Mouse (Mus musculus) neural tube, embryonic 14.5 days (tissue): ENCODE measurements around the gene Psmd12. TPM values are rescaled to one million over a fixed set of nuclear protein-coding genes. Genes with fewer than 3 reads are reported as not detected.

Source experiments
- ATAC-seq: fragments of 200-750 bp; cut with Nextera tagmentation; 2 replicates; pipeline ENCODE4 v1.8.0; 2017; ENCODE audit warnings: low read depth, mild to moderate bottlenecking, moderate TSS enrichment, moderate library complexity
- H3K27ac ChIP-seq: fragments of 300-500 bp; sonication (generic); 2 replicates; pipeline ENCODE4 v1.5.1; 2014; ENCODE audit warnings: low read depth, mild to moderate bottlenecking, control low read depth, low read length, moderate library complexity, mixed read lengths
- H3K27me3 ChIP-seq: fragments of 300-500 bp; sonication (generic); 2 replicates; pipeline ENCODE4 v1.6.1; 2014; ENCODE audit warnings: low read length; ENCODE audit not compliant: control insufficient read depth, insufficient read depth
- H3K36me3 ChIP-seq: fragments of 300-500 bp; sonication (generic); 2 replicates; pipeline ENCODE4 v1.6.1; 2014; ENCODE audit warnings: low read length, mixed read lengths; ENCODE audit not compliant: control insufficient read depth, insufficient read depth
- H3K4me1 ChIP-seq: fragments of 300-500 bp; sonication (generic); 2 replicates; pipeline ENCODE4 v1.6.1; 2014; ENCODE audit warnings: low read length; ENCODE audit not compliant: control insufficient read depth, insufficient read depth
- H3K4me2 ChIP-seq: fragments of 300-500 bp; sonication (generic); 2 replicates; pipeline ENCODE4 v1.6.1; 2014; ENCODE audit warnings: mild to moderate bottlenecking, low read depth, low read length, control low read depth
- H3K4me3 ChIP-seq: fragments of 300-500 bp; sonication (generic); 2 replicates; pipeline ENCODE4 v1.5.1; 2014; ENCODE audit warnings: low read depth, low read length, control low read depth, mixed read lengths
- H3K9ac ChIP-seq: fragments of 300-500 bp; sonication (generic); replicated peaks from 2 replicates; pipeline ENCODE4 v1.6.1; 2014; ENCODE audit warnings: low read depth, mild to moderate bottlenecking, control low read depth, low read length, mixed read lengths
- H3K9me3 ChIP-seq: fragments of 300-500 bp; sonication (generic); 2 replicates; pipeline ENCODE4 v1.6.1; 2016; ENCODE audit warnings: low read length; ENCODE audit not compliant: control insufficient read depth
- WGBS: fragments of 180-500 bp; shearing (Covaris S2); extraction: QIAGEN DNeasy Blood & Tissue Kit; methylation state at CpG from one replicate; pipeline ENCODE4 v1.1.7; 2014; 5-methylcytosine and 5-hydroxymethylcytosine counted together
- polyA plus RNA-seq: library from polyadenylated mRNA; unstranded; fragments of >200 nt; fragmentation: Nextera tagmentation; extraction: Ambion mirVana; gene quantifications from 2 replicates; pipeline ENCODE4 v1.2.1, GENCODE M21; 2014

Psmd12 gene
- polyA plus RNA-seq, 1 experiment from 2014 or later: 159 TPM

GRCm38 (mm10) chr11:107540339-107540738, 61.1 kb downstream of the Psmd12 start:
- H3K27ac ChIP-seq: no peak overlapping the region
- H3K9me3 ChIP-seq: no peaks in the 10 kb centered on the region
- no peaks in the 10 kb centered on the region for H3K27me3 ChIP-seq
- H3K36me3 ChIP-seq: no peaks in the 10 kb centered on the region
- ATAC-seq: no peak
- no peak overlapping the region for H3K4me3 ChIP-seq
- no peak overlapping the region for H3K9ac ChIP-seq
- no peak overlapping the region for H3K4me2 ChIP-seq
- no peaks in the 10 kb centered on the region for H3K4me1 ChIP-seq
- 65% methylated on average over 1 of the region's 1 CpGs for WGBS

- Histone ChIP-seq H3K36me3 (no peaks in the 10 kb centered on the region), H3K4me1 (peaks cover 12% of the 10 kb centered on the region; the same call in 1 of the 2 replicates), H3K27ac (no peak overlapping the region), H3K27me3 (no peaks in the 10 kb centered on the region), H3K4me2 (peak overlapping the region; percentile 100), H3K4me3 (peak overlapping the region; percentile 96), H3K9ac (no peak overlapping the region; the same call in 1 of the 2 replicates), H3K9me3 (no peaks in the 10 kb centered on the region)
- no peak for ATAC-seq
- 30% methylated on average over 13 of the region's 13 CpGs for WGBS
These were observed 66.6 kb downstream of the Psmd12 start for GRCm38 (mm10) chr11:107545747-107546476.

GRCm38 (mm10) chr11:107546667-107547301, 67.5 kb downstream of the Psmd12 start:
- Histone ChIP-seq H3K4me3 (peak overlapping the region; percentile 96), H3K9ac (peak overlapping the region; percentile 95), H3K4me2 (peak overlapping the region; percentile 100), H3K4me1 (peaks cover 12% of the 10 kb centered on the region; the same call in 1 of the 2 replicates), H3K27me3 (no peaks in the 10 kb centered on the region), H3K9me3 (no peaks in the 10 kb centered on the region), H3K27ac (no peak overlapping the region; the same call in 1 of the 2 replicates), H3K36me3 (no peaks in the 10 kb centered on the region)
- under 1% methylated on average over 34 of the region's 37 CpGs for WGBS
- peak; percentile 53 for ATAC-seq

- Histone ChIP-seq H3K27ac (peak within 1 kb of the TSS; percentile 67), H3K4me2 (peak within 1 kb of the TSS; percentile 100), H3K4me3 (peak within 1 kb of the TSS; percentile 96), H3K9ac (peak within 1 kb of the TSS; percentile 95), H3K9me3 (no peaks in the 10 kb centered on the region), H3K4me1 (peaks cover 12% of the 10 kb centered on the region; the same call in 1 of the 2 replicates), H3K36me3 (no peaks in the 10 kb centered on the region), H3K27me3 (no peaks in the 10 kb centered on the region)
- ATAC-seq: peak; percentile 88
- WGBS: under 1% methylated on average over 61 of the region's 70 CpGs
These were observed 68.3 kb downstream of the Psmd12 start, which contains the start of gene Helz for GRCm38 (mm10) chr11:107547351-107548203. Gene Helz (plus strand): TSS chr11:107547930.

- H3K9me3 ChIP-seq: no peaks in the 10 kb centered on the region
- H3K27me3 ChIP-seq: no peaks in the 10 kb centered on the region
- peak; percentile 62 for ATAC-seq
- no peaks in the 10 kb centered on the region for H3K36me3 ChIP-seq
- H3K9ac ChIP-seq: peak overlapping the region; percentile 95
- WGBS: 13% methylated on average over 18 of the region's 39 CpGs
- H3K4me2 ChIP-seq: peak overlapping the region; percentile 100
- peak overlapping the region; percentile 67 for H3K27ac ChIP-seq
- H3K4me1 ChIP-seq: peaks cover 12% of the 10 kb centered on the region; the same call in 1 of the 2 replicates
- peak overlapping the region; percentile 96 for H3K4me3 ChIP-seq
These were observed 69.1 kb downstream of the Psmd12 start for GRCm38 (mm10) chr11:107548204-107548975.

Other genes starting within 250 kb of the Psmd12 start
- gene Pitpnc1, start 8.8 kb upstream of the Psmd12 start, polyA plus RNA-seq: 45.2 and 51.3 TPM in 2 replicates
- 21.4 and 23.9 TPM in 2 replicates for gene Helz, start 68.4 kb downstream of the Psmd12 start, polyA plus RNA-seq
- 1.1 TPM in 1 of 2 replicates, not detected in the other for gene Cacng1, start 237.0 kb downstream of the Psmd12 start, polyA plus RNA-seq